ENCODE assay signal across 7 mouse cellular contexts in the genomic region with DNA sequence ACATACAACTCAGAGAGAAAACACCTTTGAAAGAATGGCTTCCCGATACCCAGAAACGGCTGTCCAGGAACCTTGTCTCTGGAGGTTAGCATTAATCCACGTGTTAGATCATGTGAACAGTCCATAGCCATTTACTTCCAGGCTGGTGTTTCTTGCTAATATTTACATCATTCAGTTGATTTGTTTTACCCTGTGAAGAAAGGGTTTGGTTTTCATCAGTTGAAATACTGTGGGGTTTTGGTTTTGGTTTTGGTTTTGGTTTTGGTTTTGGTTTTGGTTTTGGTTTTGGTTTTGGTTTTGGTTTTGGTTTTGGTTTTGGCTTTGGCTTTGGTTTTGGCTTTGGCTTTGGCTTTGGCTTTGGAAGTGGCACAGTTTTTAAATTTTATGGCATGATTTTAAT.
"Had no signal": no experiment of that assay in that cellular context is flagged by ENCODE, and none has a peak within 500 bp of the region (broad histone marks: within the 10 kb centered on the region; RNA-seq: fewer than 3 reads in every experiment).

No protein-coding gene starts in this region.

- H3K36me3 ChIP-seq: kidney, embryonic 15.5 days; liver, embryonic 13.5 days; midbrain, embryonic 15.5 days; stomach, embryonic 15.5 days had no signal

- H3K4me2 ChIP-seq: kidney, embryonic 15.5 days; liver, embryonic 13.5 days; midbrain, embryonic 11.5 days; midbrain, embryonic 15.5 days; stomach, embryonic 15.5 days had no signal

- H3K9ac ChIP-seq: kidney, embryonic 15.5 days; liver, embryonic 13.5 days; midbrain, embryonic 15.5 days; stomach, embryonic 15.5 days had no signal

- H3K4me3 ChIP-seq: kidney, embryonic 15.5 days; left cerebral cortex, adult 2 months; liver, embryonic 13.5 days; midbrain, embryonic 15.5 days; myocyte; stomach, embryonic 15.5 days had no signal

- ATAC-seq: midbrain, embryonic 15.5 days had no signal

- H3K9me3 ChIP-seq: kidney, embryonic 15.5 days; midbrain, embryonic 15.5 days; stomach, embryonic 15.5 days had no signal

- H3K27ac ChIP-seq: kidney, embryonic 15.5 days; left cerebral cortex, adult 2 months; liver, embryonic 13.5 days; midbrain, embryonic 15.5 days; stomach, embryonic 15.5 days had no signal
